Mouse (Mus musculus) heart, embryonic 14.5 days (tissue): ENCODE results near the gene Elp4. TPM values are rescaled to one million over a fixed set of nuclear protein-coding genes. Genes with fewer than 3 reads are reported as not detected.

ENCODE experiments used
- ATAC-seq: fragments of 200-750 bp; cut with Nextera tagmentation; 2 replicates; pipeline ENCODE4 v1.8.0; 2017; ENCODE audit warnings: low read depth, moderate TSS enrichment; ENCODE audit not compliant: insufficient number of reproducible peaks, insufficient read depth, low FRiP score
- H3K27ac ChIP-seq, 2 experiments: fragments of 200-500 bp in 1 of 2; fragments of 300-500 bp in 1 of 2; sonication (generic) in 1 of 2; replicated peaks in 1 of 2; 2 replicates each; pipeline ENCODE4 v1.5.1; 2012 to 2014; ENCODE audit warnings: low read depth in 2 of 2, low read length in 2 of 2, control low read depth in 1 of 2, mild to moderate bottlenecking in 1 of 2, mixed read lengths in 1 of 2; ENCODE audit not compliant: control insufficient read depth in 1 of 2, insufficient read depth in 1 of 2
- H3K27me3 ChIP-seq: fragments of 300-500 bp; sonication (generic); 2 replicates; pipeline ENCODE4 v1.6.1; 2014; ENCODE audit warnings: mild to moderate bottlenecking, low read length, control low read depth; ENCODE audit not compliant: control insufficient read depth, insufficient read depth
- H3K36me3 ChIP-seq: fragments of 300-500 bp; sonication (generic); 2 replicates; pipeline ENCODE4 v1.6.1; 2014; ENCODE audit warnings: mild to moderate bottlenecking, control low read depth, low read length, mixed read lengths; ENCODE audit not compliant: control insufficient read depth, insufficient read depth
- H3K4me1 ChIP-seq, 2 experiments: fragments of 200-500 bp in 1 of 2; fragments of 300-500 bp in 1 of 2; sonication (generic) in 1 of 2; 2 replicates each; pipeline ENCODE4 v1.6.1; 2012 to 2014; ENCODE audit warnings: low read length in 2 of 2, control low read depth in 1 of 2, mixed read lengths in 1 of 2; ENCODE audit not compliant: control insufficient read depth in 2 of 2, insufficient read depth in 2 of 2
- H3K4me2 ChIP-seq: fragments of 300-500 bp; sonication (generic); 2 replicates; pipeline ENCODE4 v1.6.1; 2014; ENCODE audit warnings: mild to moderate bottlenecking, low read length
- H3K4me3 ChIP-seq, 2 experiments: fragments of 200-500 bp in 1 of 2; fragments of 300-500 bp in 1 of 2; sonication (generic) in 1 of 2; 2 replicates each; pipeline ENCODE4 v1.5.1; 2012 to 2014; ENCODE audit warnings: low read length in 2 of 2, mild to moderate bottlenecking in 2 of 2, control low read depth in 1 of 2, low read depth in 1 of 2, moderate library complexity in 1 of 2; ENCODE audit not compliant: control insufficient read depth in 1 of 2, insufficient read depth in 1 of 2
- H3K9ac ChIP-seq: fragments of 300-500 bp; sonication (generic); 2 replicates; pipeline ENCODE4 v1.6.1; 2014; ENCODE audit warnings: mild to moderate bottlenecking, low read length
- H3K9me3 ChIP-seq: fragments of 300-500 bp; sonication (generic); 2 replicates; pipeline ENCODE4 v1.6.1; 2016; ENCODE audit warnings: low read length, control low read depth; ENCODE audit not compliant: control insufficient read depth
- WGBS: fragments of 180-500 bp; shearing (Covaris S2); extraction: QIAGEN DNeasy Blood & Tissue Kit; methylation state at CpG from one replicate; pipeline ENCODE4 v1.1.7; 2014; 5-methylcytosine and 5-hydroxymethylcytosine counted together
- polyA plus RNA-seq: library from polyadenylated mRNA; unstranded; fragments of >200 nt; fragmentation: Nextera tagmentation; extraction: Ambion mirVana; gene quantifications from 2 replicates; pipeline ENCODE4 v1.2.1, GENCODE M21; 2014

The Elp4 gene
- polyA plus RNA-seq, 1 experiment from 2014 or later: 19.6 TPM

GRCm38 (mm10) chr2:105661623-105662066 is 242.7 kb downstream of the Elp4 start:
- 2% methylated on average over 18 of the region's 18 CpGs for WGBS
- peaks cover 2 to 6% of the 10 kb centered on the region in 2 experiments; a peak in 2 of 4 replicates for H3K4me1 ChIP-seq
- H3K4me3 ChIP-seq: no peak overlapping the region
- no peak for ATAC-seq
- no peak overlapping the region for H3K9ac ChIP-seq
- no peak overlapping the region for H3K4me2 ChIP-seq
- H3K36me3 ChIP-seq: no peaks in the 10 kb centered on the region
- H3K27me3 ChIP-seq: peaks cover 96% of the 10 kb centered on the region
- no peaks in the 10 kb centered on the region for H3K9me3 ChIP-seq
- no peak overlapping the region for H3K27ac ChIP-seq

- WGBS: 2% methylated on average over 26 of the region's 26 CpGs
- no peak for ATAC-seq
- no peak overlapping the region for H3K27ac ChIP-seq
- no peaks in the 10 kb centered on the region for H3K36me3 ChIP-seq
- H3K4me2 ChIP-seq: peak overlapping the region; percentile 52
- H3K4me1 ChIP-seq: peaks cover 2 to 6% of the 10 kb centered on the region in 2 experiments; a peak in 2 of 4 replicates
- H3K4me3 ChIP-seq: peak overlapping the region in 1 of 2 experiments; percentile 1; a peak in 1 of 4 replicates
- H3K9ac ChIP-seq: no peak overlapping the region
- H3K27me3 ChIP-seq: peaks cover 94% of the 10 kb centered on the region
- H3K9me3 ChIP-seq: no peaks in the 10 kb centered on the region
These were observed 243.3 kb downstream of the Elp4 start for GRCm38 (mm10) chr2:105660874-105661622.

DNA sequence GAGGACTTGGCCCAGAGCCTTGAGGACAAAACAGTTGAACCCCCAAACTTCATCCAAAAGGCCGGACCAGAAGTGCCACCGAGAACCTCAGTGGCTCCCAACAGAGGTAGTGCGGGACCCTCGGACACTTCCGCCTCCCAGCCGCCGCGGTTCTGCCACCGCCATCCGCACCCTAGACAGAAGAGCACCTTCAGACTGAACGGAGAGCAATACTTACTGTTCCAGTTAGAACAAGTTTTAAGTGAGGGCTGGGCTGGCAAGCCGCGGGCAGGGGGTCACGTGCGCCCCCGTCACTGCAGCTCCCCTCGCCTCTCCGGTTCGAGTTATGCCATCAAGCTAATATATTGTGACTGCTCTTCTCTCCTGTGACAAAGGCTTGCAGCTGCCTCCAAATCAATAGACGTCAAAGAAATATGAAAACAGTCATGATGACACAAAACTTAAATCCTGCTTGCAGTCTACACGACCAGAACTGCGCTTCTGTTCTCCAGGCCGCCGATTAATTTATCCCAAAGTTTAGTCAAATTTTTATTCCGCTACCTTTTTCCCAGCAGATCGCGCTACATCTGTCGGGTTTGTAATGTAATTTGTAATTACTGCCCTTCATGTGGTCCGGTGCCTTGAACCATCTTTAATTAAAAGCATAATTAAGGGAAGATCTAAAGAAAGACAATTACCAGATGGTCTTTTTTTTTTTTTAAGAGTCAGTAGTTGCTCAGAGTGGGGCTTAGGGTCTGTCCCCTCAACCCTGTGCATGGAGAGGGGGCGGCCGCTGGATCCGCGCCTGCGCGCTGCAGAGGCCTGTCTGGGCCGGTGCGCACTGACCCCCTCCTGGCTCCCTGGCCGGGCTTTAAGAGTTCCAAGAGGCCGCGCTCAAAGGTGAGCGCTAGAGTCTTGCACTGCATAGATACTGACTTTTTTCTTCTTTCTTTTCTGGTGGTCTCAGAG is 244.2 kb downstream of the Elp4 start:
- Histone ChIP-seq H3K4me3 (peak overlapping the region in 1 of 2 experiments; percentile 32; a peak in 2 of 4 replicates), H3K4me1 (peaks cover 2 to 6% of the 10 kb centered on the region in 2 experiments; a peak in 2 of 4 replicates), H3K27ac (no peak overlapping the region), H3K4me2 (peak overlapping the region; percentile 52), H3K9ac (no peak overlapping the region), H3K9me3 (no peaks in the 10 kb centered on the region), H3K36me3 (no peaks in the 10 kb centered on the region), H3K27me3 (peaks cover 93% of the 10 kb centered on the region)
- no peak for ATAC-seq
- 1% methylated on average over 41 of the region's 41 CpGs for WGBS

DNA sequence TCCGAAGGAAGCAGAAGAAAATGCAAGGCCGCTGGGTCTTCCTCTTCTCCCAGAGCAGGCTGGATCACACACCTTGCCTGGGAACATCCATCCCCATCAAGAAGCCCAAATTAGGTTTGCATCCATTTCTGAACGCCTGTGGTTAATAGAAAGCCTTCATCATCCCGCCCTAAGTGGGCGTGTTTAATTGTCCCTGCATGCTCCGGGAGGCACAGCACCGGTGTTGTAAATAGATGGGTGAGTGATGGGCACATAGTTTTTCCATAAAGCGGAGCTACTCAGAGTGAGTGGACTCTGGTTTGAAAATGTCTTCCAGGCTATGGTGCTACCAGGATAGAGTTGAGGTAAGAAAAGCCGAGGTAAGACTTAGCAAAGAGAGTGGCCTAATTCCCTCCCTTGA is 245.0 kb downstream of the Elp4 start:
- Histone ChIP-seq H3K9ac (no peak overlapping the region), H3K4me1 (peaks cover 2 to 6% of the 10 kb centered on the region in 2 experiments; a peak in 2 of 4 replicates), H3K36me3 (no peaks in the 10 kb centered on the region), H3K27me3 (peaks cover 89% of the 10 kb centered on the region), H3K27ac (no peak overlapping the region), H3K9me3 (no peaks in the 10 kb centered on the region), H3K4me2 (peak overlapping the region; percentile 52), H3K4me3 (peak overlapping the region in 1 of 2 experiments; percentile 32; a peak in 2 of 4 replicates)
- 15% methylated on average over 9 of the region's 9 CpGs for WGBS
- no peak for ATAC-seq

- no peak overlapping the region for H3K4me3 ChIP-seq
These were observed 247.9 kb downstream of the Elp4 start for GRCm38 (mm10) chr2:105656456-105656855.

More at GRCm38 (mm10) chr2:105656456-105656855, 247.9 kb downstream of the Elp4 start:
- H3K9me3 ChIP-seq: no peaks in the 10 kb centered on the region
- H3K4me1 ChIP-seq: peaks cover 2 to 6% of the 10 kb centered on the region in 2 experiments; a peak in 2 of 4 replicates
- H3K27me3 ChIP-seq: peaks cover 86% of the 10 kb centered on the region
- ATAC-seq: no peak
- 79% methylated on average over 8 of the region's 8 CpGs for WGBS
- no peak overlapping the region for H3K27ac ChIP-seq
- no peaks in the 10 kb centered on the region for H3K36me3 ChIP-seq
- no peak overlapping the region for H3K9ac ChIP-seq
- no peak overlapping the region for H3K4me2 ChIP-seq

Other genes with a start within 250 kb of the Elp4 start
- 0.12 and 0.23 TPM in 2 replicates for gene Pax6, start 235.7 kb downstream of the Elp4 start, polyA plus RNA-seq
- 130 and 141 TPM in 2 replicates for gene Immp1l, start 74 bp upstream of the Elp4 start, polyA plus RNA-seq
- 27.8 and 28.8 TPM in 2 replicates for gene Dnajc24, start 99.0 kb upstream of the Elp4 start, polyA plus RNA-seq